Mouse (Mus musculus) G1E (cell line): ENCODE results near the gene Pter.

Experiments
- CTCF ChIP-seq: IDR thresholded peaks from 2 replicates; pipeline ENCODE4 v1.5.1; 2012; ENCODE audit warnings: low read depth, low read length, inconsistent platforms, mixed read lengths
- GATA1 ChIP-seq: IDR thresholded peaks from 2 replicates; pipeline ENCODE4 v1.6.1; 2012; ENCODE audit warnings: borderline replicate concordance, low read length, inconsistent platforms, mixed read lengths
- GATA2 ChIP-seq: IDR thresholded peaks from 2 replicates; pipeline ENCODE4 v1.6.1; 2012; ENCODE audit warnings: low read depth, low read length, inconsistent platforms, borderline replicate concordance
- POLR2AphosphoS5 ChIP-seq: IDR thresholded peaks from 2 replicates; pipeline ENCODE4 v1.6.1; 2012; ENCODE audit warnings: low read depth, low read length, inconsistent platforms; ENCODE audit not compliant: insufficient replicate concordance
- TAL1 ChIP-seq: conservative IDR thresholded peaks from 2 replicates; pipeline ENCODE4 v1.6.1; 2012; ENCODE audit warnings: low read depth, low read length, inconsistent platforms, mixed read lengths

DNA sequence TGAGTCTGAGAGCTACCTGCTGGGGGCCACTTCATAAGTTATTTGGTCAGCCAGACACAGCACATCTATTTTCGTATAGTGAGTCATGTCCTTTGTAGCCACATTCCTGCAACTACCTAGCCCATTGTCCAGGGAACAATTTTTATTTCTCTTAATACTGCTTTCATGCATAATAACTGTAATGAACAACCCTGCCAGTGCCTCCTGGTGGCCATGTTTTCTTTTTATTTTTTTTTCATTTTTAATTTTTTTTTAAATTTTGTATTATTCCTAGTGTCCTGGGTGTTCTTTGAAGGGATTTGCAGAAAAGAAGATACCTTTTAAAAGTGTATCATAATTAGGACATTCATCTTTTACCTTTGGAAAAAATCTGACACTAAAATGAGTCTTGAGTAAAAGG is 84.6 kb downstream of the Pter start:
- TF ChIP-seq POLR2AphosphoS5, result no peak
- no peak for TF ChIP-seq CTCF
- TF ChIP-seq GATA1, result no peak
- no peak for TF ChIP-seq TAL1
- TF ChIP-seq GATA2, result no peak
